Mouse (Mus musculus) neural tube, embryonic 14.5 days (tissue): Measurements from ENCODE around the gene P2rx7. TPM values are rescaled to one million over a fixed set of nuclear protein-coding genes. Genes with fewer than 3 reads are reported as not detected.
A peak's percentile ranks its signal among the peaks of the same experiment; 100 is the strongest.

Experiments used
- ATAC-seq: fragments of 200-750 bp; cut with Nextera tagmentation; 2 replicates; pipeline ENCODE4 v1.8.0; 2017; ENCODE audit warnings: low read depth, mild to moderate bottlenecking, moderate TSS enrichment, moderate library complexity
- H3K27ac ChIP-seq: fragments of 300-500 bp; sonication (generic); 2 replicates; pipeline ENCODE4 v1.5.1; 2014; ENCODE audit warnings: low read depth, mild to moderate bottlenecking, control low read depth, low read length, moderate library complexity, mixed read lengths
- H3K27me3 ChIP-seq: fragments of 300-500 bp; sonication (generic); 2 replicates; pipeline ENCODE4 v1.6.1; 2014; ENCODE audit warnings: low read length; ENCODE audit not compliant: control insufficient read depth, insufficient read depth
- H3K36me3 ChIP-seq: fragments of 300-500 bp; sonication (generic); 2 replicates; pipeline ENCODE4 v1.6.1; 2014; ENCODE audit warnings: low read length, mixed read lengths; ENCODE audit not compliant: control insufficient read depth, insufficient read depth
- H3K4me1 ChIP-seq: fragments of 300-500 bp; sonication (generic); 2 replicates; pipeline ENCODE4 v1.6.1; 2014; ENCODE audit warnings: low read length; ENCODE audit not compliant: control insufficient read depth, insufficient read depth
- H3K4me2 ChIP-seq: fragments of 300-500 bp; sonication (generic); 2 replicates; pipeline ENCODE4 v1.6.1; 2014; ENCODE audit warnings: mild to moderate bottlenecking, low read depth, low read length, control low read depth
- H3K4me3 ChIP-seq: fragments of 300-500 bp; sonication (generic); 2 replicates; pipeline ENCODE4 v1.5.1; 2014; ENCODE audit warnings: low read depth, low read length, control low read depth, mixed read lengths
- H3K9ac ChIP-seq: fragments of 300-500 bp; sonication (generic); replicated peaks from 2 replicates; pipeline ENCODE4 v1.6.1; 2014; ENCODE audit warnings: low read depth, mild to moderate bottlenecking, control low read depth, low read length, mixed read lengths
- H3K9me3 ChIP-seq: fragments of 300-500 bp; sonication (generic); 2 replicates; pipeline ENCODE4 v1.6.1; 2016; ENCODE audit warnings: low read length; ENCODE audit not compliant: control insufficient read depth
- WGBS: fragments of 180-500 bp; shearing (Covaris S2); extraction: QIAGEN DNeasy Blood & Tissue Kit; methylation state at CpG from one replicate; pipeline ENCODE4 v1.1.7; 2014; 5-methylcytosine and 5-hydroxymethylcytosine counted together
- polyA plus RNA-seq: library from polyadenylated mRNA; unstranded; fragments of >200 nt; fragmentation: Nextera tagmentation; extraction: Ambion mirVana; gene quantifications from 2 replicates; pipeline ENCODE4 v1.2.1, GENCODE M21; 2014

The P2rx7 gene
- polyA plus RNA-seq, 1 experiment from 2014 or later, result 3.2 TPM

DNA sequence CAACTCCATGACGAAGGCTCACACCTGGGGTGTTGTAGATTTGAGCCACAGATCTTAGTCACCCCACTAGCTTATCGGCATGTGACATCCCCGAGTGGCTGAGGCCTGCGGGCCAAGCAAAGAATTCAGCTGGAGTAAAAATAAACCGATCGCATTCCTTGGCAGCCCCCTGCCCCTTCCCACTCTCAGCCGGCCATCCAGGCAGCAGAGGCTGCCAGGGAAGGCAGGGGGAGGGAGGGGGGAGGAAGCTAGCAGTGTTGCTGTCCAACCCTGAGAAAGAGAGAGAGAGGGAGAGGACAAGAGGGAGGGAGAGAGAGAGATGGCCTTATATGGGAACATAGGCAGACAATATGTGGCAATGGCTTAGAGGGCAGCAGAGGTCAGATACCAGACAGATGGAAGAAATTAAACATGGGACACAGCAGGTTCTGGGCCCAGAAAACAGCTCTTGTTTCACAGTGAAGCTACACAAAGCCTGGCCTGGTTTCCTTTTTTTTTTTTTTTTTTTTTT lies 22.3 kb upstream of the P2rx7 start:
- no peak overlapping the region for H3K9ac ChIP-seq
- WGBS, result 30% methylated on average over 7 of the region's 7 CpGs

DNA sequence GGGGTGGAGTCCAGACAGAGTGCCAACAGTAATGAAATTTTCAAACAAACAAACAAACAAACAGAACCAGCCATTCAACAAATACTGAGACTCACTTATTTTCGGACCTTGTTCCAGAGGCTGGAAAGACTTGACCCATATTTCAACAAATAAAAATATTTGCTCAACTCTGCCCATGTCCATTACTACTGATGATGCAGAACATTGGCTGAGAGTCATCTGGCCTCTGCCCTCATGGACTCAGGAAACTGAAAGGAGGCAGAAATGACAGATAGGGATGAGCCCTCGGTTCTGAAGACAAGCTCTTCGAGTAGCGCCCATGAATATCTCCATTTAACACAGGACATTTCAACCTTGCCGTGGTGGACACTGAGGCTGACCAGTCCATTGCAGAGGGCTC lies 21.2 kb upstream of the P2rx7 start:
- no peaks in the 10 kb centered on the region for H3K9me3 ChIP-seq
- no peaks in the 10 kb centered on the region for H3K36me3 ChIP-seq
- H3K4me2 ChIP-seq, result no peak overlapping the region
- no peaks in the 10 kb centered on the region for H3K27me3 ChIP-seq
- H3K9ac ChIP-seq, result no peak overlapping the region
- WGBS, result 94% methylated on average over 5 of the region's 5 CpGs
- no peak overlapping the region for H3K4me3 ChIP-seq
- H3K27ac ChIP-seq, result no peak overlapping the region
- H3K4me1 ChIP-seq, result 0 out of 2 replicates have a peak, but pooled peaks cover 3% of the 10 kb centered on the region
- no peak for ATAC-seq

More for the DNA sequence above, 22.3 kb upstream of the P2rx7 start:
- 0 out of 2 replicates have a peak, but pooled peaks cover 3% of the 10 kb centered on the region for H3K4me1 ChIP-seq
- H3K9me3 ChIP-seq, result no peaks in the 10 kb centered on the region
- ATAC-seq, result no peak; the same call in 1 of the 2 replicates
- no peak overlapping the region for H3K4me3 ChIP-seq
- no peaks in the 10 kb centered on the region for H3K27me3 ChIP-seq
- H3K36me3 ChIP-seq, result no peaks in the 10 kb centered on the region
- H3K27ac ChIP-seq, result peak overlapping the region; percentile 52
- no peak overlapping the region for H3K4me2 ChIP-seq

DNA sequence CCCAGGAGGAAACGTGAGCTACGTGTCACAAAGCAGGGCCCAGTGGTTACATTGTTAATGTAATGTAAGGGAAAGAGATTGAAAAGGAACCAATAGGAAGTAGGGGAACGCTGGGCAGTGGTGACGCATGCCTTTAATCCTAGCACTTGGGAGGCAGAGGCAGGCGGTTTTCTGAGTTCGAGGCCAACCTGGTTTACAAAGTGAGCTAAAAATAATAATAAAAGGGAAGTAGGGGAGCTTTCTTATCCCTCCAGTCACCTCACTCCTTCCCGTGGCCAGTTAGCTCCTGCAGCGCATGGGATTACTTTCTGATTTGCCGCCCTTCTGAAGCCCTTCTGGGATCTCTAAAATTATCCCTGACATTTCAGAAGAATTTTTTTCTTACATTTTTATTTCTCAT lies 19.9 kb upstream of the P2rx7 start:
- H3K9ac ChIP-seq, result no peak overlapping the region
- ATAC-seq, result no peak
- H3K9me3 ChIP-seq, result no peaks in the 10 kb centered on the region
- no peak overlapping the region for H3K4me3 ChIP-seq
- H3K4me1 ChIP-seq, result 0 out of 2 replicates have a peak, but pooled peaks cover 3% of the 10 kb centered on the region
- no peak overlapping the region for H3K27ac ChIP-seq
- no peaks in the 10 kb centered on the region for H3K27me3 ChIP-seq
- H3K36me3 ChIP-seq, result no peaks in the 10 kb centered on the region
- 85% methylated on average over 9 of the region's 9 CpGs for WGBS
- no peak overlapping the region for H3K4me2 ChIP-seq

DNA sequence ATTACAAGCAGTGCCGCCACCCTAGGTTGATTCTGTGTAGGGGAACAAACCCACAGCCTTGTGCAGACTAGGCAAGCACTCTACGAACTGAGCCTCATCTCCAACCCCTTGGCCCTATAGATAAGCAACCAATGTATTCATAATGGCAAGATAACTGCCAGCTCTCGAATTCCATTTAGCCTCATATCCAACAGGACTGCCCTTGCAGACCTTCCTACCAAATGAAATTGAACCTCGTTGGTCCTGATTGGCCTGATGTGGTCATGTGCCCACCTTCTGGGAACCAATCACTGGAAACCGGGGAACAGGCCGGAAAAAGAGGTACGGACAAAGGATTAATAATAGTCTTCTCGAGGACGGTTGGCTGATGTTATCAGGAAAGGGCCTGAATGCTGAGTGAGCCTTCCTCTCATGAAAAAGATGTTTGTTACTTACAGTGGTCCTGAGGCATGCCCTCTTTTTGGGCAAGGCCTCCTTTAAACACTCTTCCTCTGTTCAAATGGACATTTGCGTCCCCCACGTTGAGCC lies 18.7 kb upstream of the P2rx7 start:
- Histone ChIP-seq H3K4me2 (no peak overlapping the region), H3K9ac (no peak overlapping the region), H3K4me1 (0 out of 2 replicates have a peak, but pooled peaks cover 3% of the 10 kb centered on the region), H3K27ac (no peak overlapping the region), H3K36me3 (no peaks in the 10 kb centered on the region), H3K9me3 (no peaks in the 10 kb centered on the region), H3K4me3 (no peak overlapping the region), H3K27me3 (no peaks in the 10 kb centered on the region)
- 92% methylated on average over 11 of the region's 11 CpGs for WGBS
- no peak for ATAC-seq

DNA sequence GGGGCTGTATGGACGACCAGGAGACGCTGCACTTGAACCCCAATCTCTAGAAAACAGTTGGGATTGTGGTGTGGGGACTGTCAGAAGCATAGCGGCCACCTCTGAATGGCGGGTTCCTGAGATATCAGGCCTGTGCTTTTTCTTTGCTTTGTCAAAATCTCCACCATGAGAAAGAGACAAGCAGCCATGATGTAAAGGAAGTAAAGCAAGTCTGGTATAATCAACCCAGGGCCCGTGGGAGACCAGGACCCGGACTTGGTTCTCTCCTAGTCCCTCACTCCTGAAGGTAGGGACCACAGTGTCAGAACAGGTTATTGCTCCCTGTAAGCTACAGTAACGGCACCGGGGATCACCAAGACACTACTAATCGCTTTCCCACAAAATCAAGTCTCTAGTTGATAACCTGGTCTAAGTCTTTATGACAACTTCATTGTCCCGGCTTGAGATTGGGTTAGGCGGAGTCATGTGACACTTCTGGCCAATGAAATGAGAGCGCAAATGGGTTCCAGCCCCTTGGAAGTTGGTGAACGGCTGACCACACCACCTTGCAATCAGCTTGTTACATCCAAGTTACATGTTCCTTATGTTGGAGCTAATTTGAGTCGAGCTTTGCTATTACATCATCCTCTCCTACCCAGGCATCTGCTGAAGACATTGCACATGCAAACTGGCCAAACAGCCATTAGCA lies 18.0 kb upstream of the P2rx7 start:
- H3K27me3 ChIP-seq, result no peaks in the 10 kb centered on the region
- H3K4me1 ChIP-seq, result 0 out of 2 replicates have a peak, but pooled peaks cover 3% of the 10 kb centered on the region
- H3K4me2 ChIP-seq, result no peak overlapping the region
- no peak overlapping the region for H3K27ac ChIP-seq
- no peaks in the 10 kb centered on the region for H3K9me3 ChIP-seq
- no peaks in the 10 kb centered on the region for H3K36me3 ChIP-seq
- 89% methylated on average over 14 of the region's 14 CpGs for WGBS
- no peak overlapping the region for H3K4me3 ChIP-seq
- no peak for ATAC-seq
- H3K9ac ChIP-seq, result no peak overlapping the region

DNA sequence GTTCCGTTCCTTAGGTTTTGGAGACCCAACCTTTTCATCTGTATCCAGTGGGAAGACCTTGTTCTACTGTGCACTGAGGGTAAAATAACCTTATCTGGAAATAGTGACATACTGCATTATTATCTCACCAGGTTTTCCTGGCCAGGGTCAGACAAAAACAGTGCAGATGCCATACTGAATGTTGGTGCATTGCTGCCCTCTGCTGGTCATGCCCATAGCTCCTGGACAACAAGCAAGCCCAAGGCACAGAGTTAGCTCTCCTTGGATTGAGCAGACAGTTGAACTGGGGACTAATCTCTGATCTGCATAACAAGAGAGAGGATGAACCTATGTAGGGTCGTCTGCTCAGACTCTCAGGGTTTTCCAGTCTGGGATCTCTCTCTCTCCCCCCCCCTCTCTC lies 16.5 kb upstream of the P2rx7 start:
- WGBS, result 44% methylated on average over 2 of the region's 2 CpGs
- Histone ChIP-seq H3K36me3 (no peaks in the 10 kb centered on the region), H3K27ac (no peak overlapping the region), H3K4me1 (no peaks in the 10 kb centered on the region), H3K9ac (no peak overlapping the region), H3K9me3 (no peaks in the 10 kb centered on the region), H3K4me2 (no peak overlapping the region), H3K4me3 (no peak overlapping the region), H3K27me3 (no peaks in the 10 kb centered on the region)
- 0 out of 2 replicates have a peak, but pooled peaks have one; percentile 38 for ATAC-seq

DNA sequence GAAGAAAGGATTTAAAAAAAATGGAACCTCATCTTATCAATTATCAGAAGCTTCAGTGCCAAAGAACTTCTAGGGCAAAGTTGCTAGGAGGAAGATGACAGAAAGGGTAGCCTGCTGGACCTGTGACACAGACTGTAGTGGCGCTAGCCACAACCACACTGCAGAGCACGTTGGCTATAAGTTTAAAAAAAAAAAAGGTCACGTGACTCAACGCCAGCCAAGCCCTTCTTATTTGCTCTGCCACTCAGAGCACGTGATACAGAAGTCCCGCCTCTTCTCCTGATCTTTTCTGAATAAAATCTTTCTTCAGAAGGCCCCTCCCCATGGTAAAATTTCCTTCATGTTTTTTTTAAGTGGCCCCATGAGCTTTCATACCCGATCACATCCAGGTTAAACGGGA lies 8.5 kb upstream of the P2rx7 start:
- Histone ChIP-seq H3K4me3 (no peak overlapping the region), H3K36me3 (no peaks in the 10 kb centered on the region), H3K4me2 (no peak overlapping the region), H3K9me3 (no peaks in the 10 kb centered on the region), H3K4me1 (no peaks in the 10 kb centered on the region), H3K27me3 (no peaks in the 10 kb centered on the region), H3K9ac (no peak overlapping the region), H3K27ac (no peak overlapping the region)
- WGBS, result 86% methylated on average over 8 of the region's 8 CpGs
- no peak for ATAC-seq

DNA sequence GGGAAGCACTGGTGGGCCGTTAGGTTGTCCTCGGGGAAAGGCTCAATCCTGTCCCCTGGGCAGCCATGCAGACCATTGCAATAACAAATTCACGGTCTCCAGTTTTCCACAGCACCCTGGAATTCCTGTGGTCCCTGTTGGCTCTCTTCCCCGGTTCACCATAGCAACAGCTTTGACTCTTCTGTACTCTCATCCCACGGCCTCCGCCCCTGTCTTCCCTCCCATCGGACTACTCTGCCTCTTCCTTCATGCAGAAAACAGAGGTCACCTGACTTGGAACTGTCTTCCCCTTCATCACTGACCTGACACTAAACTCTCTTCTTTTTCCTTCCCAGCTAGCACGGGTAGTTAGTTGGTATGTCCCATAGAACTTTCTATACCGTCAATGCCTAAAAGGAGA lies 7.4 kb upstream of the P2rx7 start:
- no peaks in the 10 kb centered on the region for H3K27me3 ChIP-seq
- WGBS, result 71% methylated on average over 9 of the region's 9 CpGs
- no peak for ATAC-seq
- no peak overlapping the region for H3K9ac ChIP-seq
- H3K4me2 ChIP-seq, result no peak overlapping the region
- no peaks in the 10 kb centered on the region for H3K4me1 ChIP-seq
- no peak overlapping the region for H3K4me3 ChIP-seq
- no peaks in the 10 kb centered on the region for H3K9me3 ChIP-seq
- H3K36me3 ChIP-seq, result no peaks in the 10 kb centered on the region
- H3K27ac ChIP-seq, result no peak overlapping the region

DNA sequence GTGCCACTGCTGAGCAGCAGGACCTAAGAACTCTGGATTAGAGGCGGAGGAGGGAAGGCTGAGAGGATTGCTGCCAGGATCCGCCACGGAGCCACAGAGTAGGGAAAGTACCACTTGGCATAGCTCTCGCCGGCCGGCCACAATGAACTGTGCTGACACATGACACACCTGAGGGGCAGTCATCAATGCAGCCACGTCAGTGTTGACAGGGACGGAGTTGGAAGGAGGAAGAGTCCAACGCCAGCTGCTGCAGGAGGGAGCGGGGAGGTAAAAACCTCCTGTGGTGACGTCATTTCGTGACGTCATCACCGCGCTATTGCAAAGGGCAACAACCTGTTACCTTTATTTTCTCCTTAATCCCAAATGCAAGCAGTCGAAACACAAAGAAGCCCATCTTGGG lies 6.8 kb upstream of the P2rx7 start:
- Histone ChIP-seq H3K27ac (no peak overlapping the region), H3K36me3 (no peaks in the 10 kb centered on the region), H3K9ac (no peak overlapping the region), H3K27me3 (no peaks in the 10 kb centered on the region), H3K4me1 (no peaks in the 10 kb centered on the region), H3K4me2 (peak overlapping the region; percentile 38), H3K9me3 (no peaks in the 10 kb centered on the region), H3K4me3 (no peak overlapping the region)
- WGBS, result 49% methylated on average over 16 of the region's 16 CpGs
- ATAC-seq, result no peak
